Mouse (Mus musculus) heart, adult 10 weeks (tissue): ENCODE results near the gene Baz2b. TPM values are rescaled to one million over a fixed set of nuclear protein-coding genes. Genes with fewer than 3 reads are reported as not detected.

Experiments
- polyA plus RNA-seq: library from polyadenylated mRNA; stranded (reverse); fragments of 350-450 nt; fragmentation: Illumina TruSeq; extraction: RNeasy Lipid Tissue Mini Kit (QIAGEN cat#74804); gene quantifications from one replicate; pipeline ENCODE4 v1.2.3, GENCODE M21; 2014; ENCODE audit warnings: low read depth, low replicate concordance

Gene Baz2b
- polyA plus RNA-seq = 27.7 TPM

DNA sequence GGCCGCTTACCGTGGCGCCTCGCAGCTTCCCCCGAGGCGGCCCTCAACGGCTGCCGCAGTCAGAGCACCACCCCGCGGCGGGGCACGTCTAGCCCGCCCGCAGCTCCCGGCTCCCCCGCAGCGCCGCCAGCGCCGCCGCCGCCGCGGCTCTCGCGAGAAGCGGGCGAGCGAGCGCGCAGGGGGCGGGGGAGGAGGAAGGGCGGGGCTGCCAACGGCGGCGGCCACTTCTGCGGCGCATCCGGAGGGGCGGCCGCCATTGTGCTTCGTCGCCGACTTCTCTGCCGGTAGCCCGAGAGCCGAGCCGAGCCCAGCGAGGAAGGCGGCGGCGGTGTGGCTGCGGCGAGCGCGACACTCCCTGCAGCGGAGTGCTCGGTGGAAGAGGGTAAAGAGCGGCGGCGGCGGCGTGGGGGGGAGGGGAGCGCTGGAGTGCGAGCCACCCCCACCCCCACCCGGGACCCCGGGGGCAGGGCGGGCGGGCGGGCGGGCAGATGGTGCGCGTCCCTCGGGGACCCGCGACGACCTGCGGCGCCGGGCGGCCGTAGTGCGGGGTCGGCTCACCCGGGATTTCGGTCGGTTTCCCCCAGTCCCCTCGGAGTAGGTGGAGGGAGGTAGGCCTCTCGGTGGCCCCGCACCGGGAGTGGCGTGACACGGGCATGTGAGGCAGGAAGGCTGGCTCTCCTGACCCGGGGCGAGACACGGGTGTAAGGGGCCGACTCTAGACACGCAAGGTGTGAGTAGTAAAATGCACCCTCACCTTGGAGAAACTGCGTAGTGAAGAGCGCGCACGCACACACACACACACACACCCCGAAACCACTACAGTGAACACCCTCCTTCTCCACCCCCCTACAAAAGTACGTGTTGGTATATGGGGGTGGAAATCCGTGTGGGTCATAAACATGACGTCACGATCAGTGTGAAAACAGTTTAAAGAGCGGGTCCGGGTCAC is at the start of gene Baz2b, which contains the start of gene March7:
Gene Baz2b, minus strand, starts transcription at position 137 of the 949 bp plus-strand sequence.
Gene March7, plus strand, starts transcription at position 185 of the 949 bp plus-strand sequence.

DNA sequence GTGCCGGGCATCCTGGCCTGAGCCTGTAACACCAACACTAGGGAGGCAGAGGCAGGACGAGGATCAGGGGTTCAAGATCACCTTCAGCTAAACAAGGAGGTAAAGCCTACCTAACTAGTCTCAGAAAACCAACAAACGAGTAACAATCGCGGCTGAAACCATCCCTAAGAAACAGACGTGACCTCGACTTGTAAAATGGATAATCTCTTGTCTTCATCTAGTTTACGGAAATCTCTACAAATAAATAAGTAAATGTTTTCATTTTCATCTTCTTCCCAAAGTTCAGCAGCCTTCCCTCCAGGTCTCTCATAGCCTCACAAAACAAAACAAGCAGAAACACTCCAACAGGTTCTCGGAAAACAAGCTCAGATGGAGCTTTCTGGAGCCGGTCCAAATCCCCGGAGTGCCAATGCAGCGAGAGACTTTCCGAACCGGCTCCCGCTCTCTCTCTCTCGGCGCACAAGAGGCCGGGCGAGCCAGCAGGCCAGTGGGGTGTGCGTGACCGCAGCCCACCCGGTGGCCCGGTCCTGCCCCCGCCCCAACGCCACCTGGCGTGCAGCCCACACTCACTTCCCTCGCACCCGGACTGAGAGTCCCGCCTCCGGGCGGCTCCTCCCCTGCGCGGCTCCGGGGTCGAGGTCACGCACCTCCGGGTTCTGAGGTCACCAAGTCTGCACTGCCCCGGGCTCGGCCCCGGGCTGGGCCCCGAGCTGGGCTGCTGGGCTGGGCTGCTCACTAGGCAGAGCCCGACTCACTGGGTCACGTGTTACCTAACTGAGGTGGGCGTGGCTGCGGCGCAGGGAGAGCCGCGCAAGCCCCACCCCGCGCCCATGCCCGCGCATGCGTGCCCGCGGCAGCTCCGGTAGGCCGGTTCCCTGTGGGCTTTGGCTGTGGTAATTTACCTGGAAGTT is 327.6 kb downstream of the Baz2b start, which contains the start of gene Wdsub1:
Gene Wdsub1, minus strand, starts transcription at position 761 of the 911 bp plus-strand sequence.

Other genes starting within 250 kb of the Baz2b start
- gene March7, start within 50 bp of the Baz2b start, polyA plus RNA-seq = 42.1 TPM
- gene Cd302, start 74.6 kb upstream of the Baz2b start, polyA plus RNA-seq = 15.7 TPM
- gene Ly75, start 173.5 kb upstream of the Baz2b start, polyA plus RNA-seq = 0.76 TPM